Mouse (Mus musculus) MEL (cell line): Measurements from ENCODE around the gene Rbm42. TPM values are rescaled to one million over a fixed set of nuclear protein-coding genes. Genes with fewer than 3 reads are reported as not detected.

Source experiments
- DNase-seq: peaks from one replicate; pipeline ENCODE4 v3.0.0; 2011; ENCODE audit warnings: low read depth, low spot score
- H3K27ac ChIP-seq: 2 replicates; pipeline ENCODE4 v1.5.1; 2012; ENCODE audit warnings: low read depth, mild to moderate bottlenecking, control low read depth, low read length, moderate library complexity; ENCODE audit not compliant: control insufficient read depth
- H3K27me3 ChIP-seq, 2 experiments: fragments of 150-350 bp in 1 of 2; sonication (generic) in 1 of 2; 2 replicates each; pipeline ENCODE4 v1.6.1; 2012; ENCODE audit warnings: low read length in 2 of 2, mild to moderate bottlenecking in 2 of 2, improper control_type of control experiment in 1 of 2, moderate library complexity in 1 of 2; ENCODE audit not compliant: insufficient read depth in 2 of 2, control insufficient read depth in 1 of 2
- H3K36me3 ChIP-seq, 2 experiments: 2 replicates each; pipeline ENCODE4 v1.6.1; 2012 to 2014; ENCODE audit warnings: low read length in 2 of 2, improper control_type of control experiment in 1 of 2, inconsistent platforms in 1 of 2, mild to moderate bottlenecking in 1 of 2; ENCODE audit not compliant: insufficient read depth in 2 of 2, control insufficient read depth in 1 of 2
- H3K4me1 ChIP-seq, 2 experiments: fragments of 150-350 bp in 1 of 2; sonication (generic) in 1 of 2; 2 replicates each; pipeline ENCODE4 v1.6.1; 2012; ENCODE audit warnings: low read length in 2 of 2, improper control_type of control experiment in 1 of 2, mild to moderate bottlenecking in 1 of 2; ENCODE audit not compliant: insufficient read depth in 2 of 2, control insufficient read depth in 1 of 2
- H3K4me3 ChIP-seq, 2 experiments: fragments of 150-350 bp in 1 of 2; sonication (generic) in 1 of 2; 2 replicates each; pipeline ENCODE4 v1.5.1; 2012; ENCODE audit warnings: low read depth in 2 of 2, low read length in 2 of 2, mild to moderate bottlenecking in 2 of 2, moderate library complexity in 2 of 2, control low read depth in 1 of 2, improper control_type of control experiment in 1 of 2; ENCODE audit not compliant: control insufficient read depth in 1 of 2, insufficient read depth in 1 of 2
- H3K79me2 ChIP-seq: 2 replicates; pipeline ENCODE4 v1.6.1; 2012; ENCODE audit warnings: mild to moderate bottlenecking, low read length, moderate library complexity; ENCODE audit not compliant: control insufficient read depth, poor library complexity, insufficient read depth
- H3K9ac ChIP-seq: 2 replicates; pipeline ENCODE4 v1.6.1; 2012; ENCODE audit warnings: low read depth, mild to moderate bottlenecking, control low read depth, low read length, moderate library complexity; ENCODE audit not compliant: control insufficient read depth, poor library complexity, severe bottlenecking
- H3K9me3 ChIP-seq: fragments of 150-350 bp; sonication (generic); replicated peaks from 2 replicates; pipeline ENCODE4 v1.6.1; 2012; ENCODE audit warnings: mild to moderate bottlenecking, low read length, improper control_type of control experiment, moderate library complexity; ENCODE audit not compliant: insufficient read depth
- CHD2 ChIP-seq: IDR thresholded peaks from 2 replicates; pipeline ENCODE4 v1.6.1; 2011; ENCODE audit warnings: low read length, improper control_type of control experiment
- CTCF ChIP-seq, 3 experiments: IDR thresholded peaks in 2 of 3; conservative IDR thresholded peaks in 1 of 3; 2 replicates each; pipeline ENCODE4 v1.5.1; 2011 to 2012; ENCODE audit warnings: low read length in 3 of 3, low read depth in 2 of 3, mild to moderate bottlenecking in 2 of 3, improper control_type of control experiment in 1 of 3, inconsistent platforms in 1 of 3, mixed read lengths in 1 of 3, moderate library complexity in 1 of 3; ENCODE audit not compliant: control insufficient read depth in 1 of 3, insufficient read depth in 1 of 3, poor library complexity in 1 of 3, severe bottlenecking in 1 of 3
- E2F4 ChIP-seq: IDR thresholded peaks from 2 replicates; pipeline ENCODE4 v1.6.1; 2011; ENCODE audit warnings: low read depth, low read length, improper control_type of control experiment, borderline replicate concordance
- ELF1 ChIP-seq: IDR thresholded peaks from 2 replicates; pipeline ENCODE4 v1.6.1; 2014; ENCODE audit warnings: low read depth, mild to moderate bottlenecking, inconsistent platforms, low read length, improper control_type of control experiment, moderate library complexity
- ETS1 ChIP-seq: IDR thresholded peaks from 2 replicates; pipeline ENCODE4 v1.6.1; 2012; ENCODE audit warnings: low read depth, mild to moderate bottlenecking, inconsistent platforms, low read length, improper control_type of control experiment, moderate library complexity
- KAT2A ChIP-seq: conservative IDR thresholded peaks from 2 replicates; pipeline ENCODE4 v1.6.1; 2012; ENCODE audit warnings: low read depth, low read length, improper control_type of control experiment, inconsistent platforms
- MAZ ChIP-seq: IDR thresholded peaks from 2 replicates; pipeline ENCODE4 v1.6.1; 2012; ENCODE audit warnings: low read depth, mild to moderate bottlenecking, inconsistent platforms, low read length, improper control_type of control experiment
- MXI1 ChIP-seq: IDR thresholded peaks from 2 replicates; pipeline ENCODE4 v1.6.1; 2011; ENCODE audit warnings: mild to moderate bottlenecking, low read depth, low read length, improper control_type of control experiment
- MYB ChIP-seq: IDR thresholded peaks from 2 replicates; pipeline ENCODE4 v1.6.1; 2011; ENCODE audit warnings: mild to moderate bottlenecking, low read depth, low read length, improper control_type of control experiment
- MYC ChIP-seq: IDR thresholded peaks from 2 replicates; pipeline ENCODE4 v1.6.1; 2011; ENCODE audit warnings: low read depth, mild to moderate bottlenecking, low read length, improper control_type of control experiment, moderate library complexity
- NELFE ChIP-seq: IDR thresholded peaks from 2 replicates; pipeline ENCODE4 v1.6.1; 2011; ENCODE audit warnings: low read depth, low read length, improper control_type of control experiment
- POLR2A ChIP-seq, 2 experiments: IDR thresholded peaks; 2 replicates each; pipeline ENCODE4 v1.6.1; 2011 to 2012; ENCODE audit warnings: low read length in 2 of 2, mild to moderate bottlenecking in 2 of 2, control low read depth in 1 of 2, improper control_type of control experiment in 1 of 2, low read depth in 1 of 2, moderate library complexity in 1 of 2; ENCODE audit not compliant: control insufficient read depth in 1 of 2, insufficient read depth in 1 of 2, poor library complexity in 1 of 2
- POLR2AphosphoS2 ChIP-seq: IDR thresholded peaks from 2 replicates; pipeline ENCODE4 v1.6.1; 2011; ENCODE audit warnings: low read length, improper control_type of control experiment
- RAD21 ChIP-seq: IDR thresholded peaks from 2 replicates; pipeline ENCODE4 v1.6.1; 2011; ENCODE audit warnings: mild to moderate bottlenecking, low read depth, low read length, improper control_type of control experiment
- RCOR1 ChIP-seq: IDR thresholded peaks from 2 replicates; pipeline ENCODE4 v1.6.1; 2012; ENCODE audit warnings: low read depth, mild to moderate bottlenecking, inconsistent platforms, low read length, improper control_type of control experiment
- SMC3 ChIP-seq: IDR thresholded peaks from 2 replicates; pipeline ENCODE4 v1.6.1; 2011; ENCODE audit warnings: low read depth, low read length, improper control_type of control experiment
- TCF12 ChIP-seq: IDR thresholded peaks from 2 replicates; pipeline ENCODE4 v1.6.1; 2014; ENCODE audit warnings: low read depth, mild to moderate bottlenecking, inconsistent platforms, low read length, improper control_type of control experiment, moderate library complexity
- USF1 ChIP-seq: IDR thresholded peaks from 2 replicates; pipeline ENCODE4 v1.6.1; 2014; ENCODE audit warnings: low read depth, mild to moderate bottlenecking, inconsistent platforms, low read length, improper control_type of control experiment, moderate library complexity
- USF2 ChIP-seq, 2 experiments: IDR thresholded peaks; 2 replicates each; pipeline ENCODE4 v1.6.1; 2011 to 2012; ENCODE audit warnings: improper control_type of control experiment in 2 of 2, low read length in 2 of 2, borderline replicate concordance in 1 of 2, inconsistent platforms in 1 of 2, low read depth in 1 of 2, mild to moderate bottlenecking in 1 of 2; ENCODE audit not compliant: insufficient read depth in 1 of 2
- ZC3H11A ChIP-seq: IDR thresholded peaks from 2 replicates; pipeline ENCODE4 v1.6.1; 2012; ENCODE audit warnings: low read depth, mild to moderate bottlenecking, inconsistent platforms, low read length, improper control_type of control experiment
- ZNF384 ChIP-seq: IDR thresholded peaks from 2 replicates; pipeline ENCODE4 v1.6.1; 2012; ENCODE audit warnings: low read depth, mild to moderate bottlenecking, inconsistent platforms, low read length, improper control_type of control experiment
- polyA plus RNA-seq, 2 experiments: library from polyadenylated mRNA; stranded (reverse) in 1 of 2; unstranded in 1 of 2; fragments of >175 nt in 1 of 2; fragments of >200 nt in 1 of 2; gene quantifications; 2 replicates each; pipeline versions ENCODE4 v1.2.1 to v1.2.4; 2012; ENCODE audit warnings: low replicate concordance in 2 of 2, low read depth in 1 of 2; ENCODE audit not compliant: insufficient read length in 2 of 2, insufficient read depth in 1 of 2, missing spikeins in 1 of 2
- total RNA-seq: library from RNA; depleted of rRNA; stranded (reverse); fragments of 300-350 nt; gene quantifications from 2 replicates; pipeline ENCODE4 v1.2.3, GENCODE M21; 2012

The Rbm42 gene
- total and polyA plus RNA-seq, 3 experiments: 124 to 129 TPM; not detected in 1

GRCm38 (mm10) chr7:30608476-30608875, 41.6 kb downstream of the Rbm42 start:
- no peak overlapping the region for H3K27ac ChIP-seq
- no peaks in the 10 kb centered on the region for H3K27me3 ChIP-seq
- TF ChIP-seq ELF1 (no peak), USF1 (no peak)
- TF ChIP-seq, all 39 proteins: peak for 0
- H3K9ac ChIP-seq: no peak overlapping the region
- no peaks in the 10 kb centered on the region for H3K79me2 ChIP-seq
- no peak overlapping the region for H3K4me3 ChIP-seq
- no peaks in the 10 kb centered on the region for H3K9me3 ChIP-seq
- H3K4me1 ChIP-seq: no peaks in the 10 kb centered on the region
- DNase-seq: no peak
- no peaks in the 10 kb centered on the region for H3K36me3 ChIP-seq

DNA sequence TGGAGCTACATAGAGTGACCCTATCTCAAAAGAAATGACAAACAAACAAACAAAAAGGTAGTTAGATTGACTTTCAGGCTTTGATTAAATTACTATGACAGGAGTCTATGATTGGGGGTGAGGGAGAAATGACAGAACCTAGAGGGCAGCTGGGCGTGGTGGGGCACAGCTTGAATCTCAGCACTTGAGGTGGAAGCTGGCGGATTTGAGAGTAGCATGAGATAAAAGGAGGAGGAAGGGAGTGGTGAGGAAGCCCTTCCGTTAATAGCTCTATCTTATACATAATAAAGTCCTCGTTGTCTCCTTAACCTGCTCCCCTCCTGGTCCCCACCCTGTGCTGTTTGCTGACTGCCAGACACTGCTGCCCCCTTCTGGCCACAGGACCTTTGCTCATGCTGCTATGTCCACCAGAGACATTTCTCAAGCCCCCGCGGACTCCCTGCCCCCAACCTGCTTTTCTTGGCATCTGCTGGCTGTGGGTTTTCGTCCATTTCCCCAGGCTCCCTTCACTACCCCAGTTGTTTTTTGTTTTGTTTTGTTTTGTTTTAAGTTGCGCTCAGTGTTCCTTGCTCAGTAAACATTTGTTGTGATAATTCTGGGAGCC, 42.3 kb downstream of the Rbm42 start:
- Histone ChIP-seq H3K9ac (no peak overlapping the region), H3K9me3 (no peaks in the 10 kb centered on the region), H3K27me3 (no peaks in the 10 kb centered on the region), H3K27ac (no peak overlapping the region), H3K79me2 (no peaks in the 10 kb centered on the region), H3K4me1 (no peaks in the 10 kb centered on the region), H3K4me3 (no peak overlapping the region), H3K36me3 (no peaks in the 10 kb centered on the region)
- TF ChIP-seq POLR2A (IDR thresholded peaks at IDR 0.05; ENCODE audit: control insufficient read depth in 1 of 2, insufficient read depth in 1 of 2, low read depth in 1 of 2, low read length in 2 of 2, poor library complexity in 1 of 2) (no peak), MYB (no peak), MXI1 (no peak), CTCF (IDR thresholded peaks at IDR 0.05 in 2 of 3, conservative IDR thresholded peaks at IDR 0.05 in 1 of 3; ENCODE audit: control insufficient read depth in 1 of 3, insufficient read depth in 1 of 3, low read depth in 2 of 3, low read length in 3 of 3, poor library complexity in 1 of 3, severe bottlenecking in 1 of 3) (peak; percentile 70 to 83 (median 70)), RAD21 (peak; percentile 67), NELFE (no peak), SMC3 (peak; percentile 72), MAZ (peak; percentile 66; the same call in 1 of the 2 replicates), ZC3H11A (peak; percentile 61)
- DNase-seq: peak; percentile 73

- no peaks in the 10 kb centered on the region for H3K27me3 ChIP-seq
- H3K9me3 ChIP-seq: no peaks in the 10 kb centered on the region
- no peak overlapping the region for H3K9ac ChIP-seq
- H3K79me2 ChIP-seq: no peaks in the 10 kb centered on the region; the same call in 1 of the 2 replicates
- H3K27ac ChIP-seq: no peak overlapping the region
- H3K4me3 ChIP-seq: no peak overlapping the region
- TF ChIP-seq SMC3 (no peak), ZNF384 (no peak), CTCF (IDR thresholded peaks at IDR 0.05 in 2 of 3, conservative IDR thresholded peaks at IDR 0.05 in 1 of 3; ENCODE audit: control insufficient read depth in 1 of 3, insufficient read depth in 1 of 3, low read depth in 2 of 3, low read length in 3 of 3, poor library complexity in 1 of 3, severe bottlenecking in 1 of 3) (no peak), RCOR1 (no peak), USF2 (IDR thresholded peaks at IDR 0.05; ENCODE audit: borderline replicate concordance in 1 of 2, insufficient read depth in 1 of 2, low read depth in 1 of 2, low read length in 2 of 2) (no peak), MAZ (no peak), CHD2 (no peak), POLR2AphosphoS2 (no peak), MYC (no peak), ETS1 (no peak), KAT2A (no peak), TCF12 (no peak), POLR2A (IDR thresholded peaks at IDR 0.05; ENCODE audit: control insufficient read depth in 1 of 2, insufficient read depth in 1 of 2, low read depth in 1 of 2, low read length in 2 of 2, poor library complexity in 1 of 2) (no peak), E2F4 (no peak)
- DNase-seq: no peak
- peaks cover 0 to 3% of the 10 kb centered on the region in 2 experiments; a peak in 1 of 4 replicates for H3K4me1 ChIP-seq
- H3K36me3 ChIP-seq: no peaks in the 10 kb centered on the region
These were observed 45.2 kb downstream of the Rbm42 start for GRCm38 (mm10) chr7:30604944-30605343.
